Mouse (Mus musculus) spleen, adult 2 months (tissue): Measurements from ENCODE around the gene Klhl25.
"Not testable (repeated sequence)": the region's sequence is repeated elsewhere in the genome, so short reads cannot be mapped to it uniquely, and the experiment has no call there.

Experiments used
- CTCF ChIP-seq: fragments of 200-500 bp; IDR thresholded peaks from 2 replicates; pipeline ENCODE4 v1.5.1; 2011; ENCODE audit warnings: mild to moderate bottlenecking, inconsistent platforms; ENCODE audit not compliant: insufficient read depth, insufficient read length, insufficient replicate concordance; ENCODE audit errors: extremely low read depth
- POLR2A ChIP-seq: fragments of 200-500 bp; IDR thresholded peaks from 2 replicates; pipeline ENCODE4 v1.6.1; 2011; ENCODE audit warnings: low read depth, low read length, inconsistent platforms

GRCm38 (mm10) chr7:75919745-75920144 lies 71.6 kb downstream of the Klhl25 start:
- not testable (repeated sequence) for TF ChIP-seq CTCF, POLR2A
